Mouse (Mus musculus): ENCODE results near the gene Pik3c2b.

GRCm38 (mm10) chr1:133057345-133058034, 12.0 kb downstream of the Pik3c2b start:
- TF ChIP-seq MAX (IDR thresholded peaks at IDR 0.05) (no peak), CTCF (IDR thresholded peaks at IDR 0.05; ENCODE audit: control insufficient read depth, insufficient read depth, insufficient read length) (no peak), MYOG (IDR thresholded peaks at IDR 0.05; ENCODE audit: control insufficient read depth, extremely low read depth, insufficient read length) (no peak), USF1 (IDR thresholded peaks at IDR 0.05; ENCODE audit: low read depth) (no peak), FOSL1 (IDR thresholded peaks at IDR 0.05; ENCODE audit: insufficient read depth, low read length, poor library complexity, severe bottlenecking) (no peak), MYOD1 (IDR thresholded peaks at IDR 0.05; ENCODE audit: control insufficient read depth, insufficient read length, low read depth) (no peak), CEBPB (IDR thresholded peaks at IDR 0.05; ENCODE audit: low read depth) (no peak)

Measured in C2C12 (cell line).